Comparison of ENCODE assay signal across 15 mouse cellular contexts in the genomic region with DNA sequence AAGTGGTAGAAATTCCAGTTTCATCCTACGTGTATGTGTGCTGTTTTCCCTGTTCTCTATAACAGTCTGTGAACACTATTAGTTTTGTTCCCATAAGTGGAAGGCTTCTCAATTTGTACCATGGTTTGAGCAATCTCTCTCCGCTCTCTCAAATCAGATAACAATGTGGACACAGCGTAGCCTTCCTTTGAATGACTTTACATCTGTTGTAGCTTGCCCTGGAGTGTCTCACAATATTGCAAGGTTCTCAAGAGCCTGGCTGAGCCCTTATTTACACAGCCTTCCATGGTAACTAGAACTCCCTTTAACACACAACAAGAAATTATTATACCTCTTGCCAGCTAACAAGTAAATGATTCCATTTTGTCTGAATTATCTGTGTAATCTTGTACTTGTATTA.
"Had no signal": no experiment of that assay in that cellular context is flagged by ENCODE, and none has a peak within 500 bp of the region (broad histone marks: within the 10 kb centered on the region; RNA-seq: fewer than 3 reads in every experiment).

No protein-coding gene starts in this region.

- H3K9ac ChIP-seq: limb, embryonic 15.5 days; liver, embryonic 12.5 days; midbrain, embryonic 12.5 days; neural tube, embryonic 13.5 days; stomach, embryonic 15.5 days had no signal

- H3K4me2 ChIP-seq: limb, embryonic 15.5 days; liver, embryonic 12.5 days; midbrain, embryonic 12.5 days; neural tube, embryonic 13.5 days; stomach, embryonic 15.5 days had no signal

- H3K4me1 ChIP-seq: limb, embryonic 15.5 days; liver, embryonic 12.5 days; stomach, embryonic 15.5 days had no signal

- DNase-seq: kidney, adult 2 months; kidney, postnatal 25 days; layer of hippocampus, adult 9-11 months; layer of hippocampus, postnatal 36 days; retina, postnatal 1 day; right cerebral cortex, postnatal 4 days; spleen, adult 18-20 months; thymus, postnatal 14 days had no signal

- H3K27ac ChIP-seq: limb, embryonic 15.5 days; liver, embryonic 12.5 days; midbrain, embryonic 12.5 days; stomach, embryonic 15.5 days had no signal

- H3K9me3 ChIP-seq: limb, embryonic 15.5 days; liver, embryonic 12.5 days; midbrain, embryonic 12.5 days; neural tube, embryonic 13.5 days; stomach, embryonic 15.5 days had no signal

- ATAC-seq: intestine, embryonic 16.5 days; liver, embryonic 12.5 days; midbrain, embryonic 16.5 days had no signal

- H3K36me3 ChIP-seq: limb, embryonic 15.5 days; liver, embryonic 12.5 days; midbrain, embryonic 12.5 days; neural tube, embryonic 13.5 days; stomach, embryonic 15.5 days had no signal

- H3K27me3 ChIP-seq: limb, embryonic 15.5 days; liver, embryonic 12.5 days; midbrain, embryonic 12.5 days; neural tube, embryonic 13.5 days; stomach, embryonic 15.5 days had no signal

- H3K4me3 ChIP-seq: limb, embryonic 15.5 days; liver, embryonic 12.5 days; midbrain, embryonic 12.5 days; neural tube, embryonic 13.5 days; stomach, embryonic 15.5 days had no signal
